Mouse (Mus musculus): ENCODE data around the gene Zcchc24. TPM values are rescaled to one million over a fixed set of nuclear protein-coding genes. Genes with fewer than 3 reads are reported as not detected.
A peak's percentile ranks its signal among the peaks of the same experiment; 100 is the strongest.

The Zcchc24 gene
- total and polyA plus RNA-seq, 2 experiments: 27.3 to 53.0 TPM

DNA sequence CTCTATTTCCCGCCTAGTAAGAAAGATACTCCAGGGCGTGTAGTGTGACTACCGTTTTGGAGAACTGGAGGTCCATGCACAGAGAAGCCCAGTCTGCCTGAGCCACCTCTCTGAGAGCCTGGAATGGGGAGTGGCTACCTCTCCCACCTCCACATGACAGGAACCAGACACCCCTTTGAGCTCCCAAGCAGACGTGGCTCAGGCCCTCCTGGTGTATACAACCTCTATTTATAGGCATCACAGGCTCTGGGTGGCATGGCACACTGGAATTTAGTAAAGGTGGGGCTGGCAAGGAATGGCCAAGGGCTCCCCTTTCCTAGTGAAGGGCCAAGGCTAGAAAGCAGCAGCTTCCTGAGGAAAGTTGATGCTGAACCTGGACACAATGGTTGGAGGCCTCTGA lies 10.9 kb downstream of the Zcchc24 start:
- H3K4me3 ChIP-seq (ENCODE audit: insufficient read depth, low read depth, low read length): no peak overlapping the region
- no peak for DNase-seq (ENCODE audit: extremely low read depth, low read depth, low spot score)
- no peaks in the 10 kb centered on the region for H3K27me3 ChIP-seq (ENCODE audit: control insufficient read depth, insufficient read depth, low read length)
- no peak overlapping the region for H3K9ac ChIP-seq (ENCODE audit: low read depth, low read length)
- peaks cover 35% of the 10 kb centered on the region; the same call in 1 of the 2 replicates for H3K79me2 ChIP-seq (ENCODE audit: control insufficient read depth, insufficient read depth, low read length)
- TF ChIP-seq POLR2A (IDR thresholded peaks at IDR 0.05; ENCODE audit: extremely low read depth, insufficient read depth, low read length) (no peak), CTCF (IDR thresholded peaks at IDR 0.05; ENCODE audit: low read depth, low read length) (no peak)
- peaks cover 26% of the 10 kb centered on the region for H3K36me3 ChIP-seq (ENCODE audit: control insufficient read depth, insufficient read depth, low read length)
- H3K27ac ChIP-seq (replicated peaks; ENCODE audit: insufficient read depth, low read depth, low read length): no peak overlapping the region
- peaks cover 21% of the 10 kb centered on the region for H3K4me1 ChIP-seq (ENCODE audit: control insufficient read depth, insufficient read depth, low read length)
- 72% methylated on average over 4 of the region's 4 CpGs for WGBS

DNA sequence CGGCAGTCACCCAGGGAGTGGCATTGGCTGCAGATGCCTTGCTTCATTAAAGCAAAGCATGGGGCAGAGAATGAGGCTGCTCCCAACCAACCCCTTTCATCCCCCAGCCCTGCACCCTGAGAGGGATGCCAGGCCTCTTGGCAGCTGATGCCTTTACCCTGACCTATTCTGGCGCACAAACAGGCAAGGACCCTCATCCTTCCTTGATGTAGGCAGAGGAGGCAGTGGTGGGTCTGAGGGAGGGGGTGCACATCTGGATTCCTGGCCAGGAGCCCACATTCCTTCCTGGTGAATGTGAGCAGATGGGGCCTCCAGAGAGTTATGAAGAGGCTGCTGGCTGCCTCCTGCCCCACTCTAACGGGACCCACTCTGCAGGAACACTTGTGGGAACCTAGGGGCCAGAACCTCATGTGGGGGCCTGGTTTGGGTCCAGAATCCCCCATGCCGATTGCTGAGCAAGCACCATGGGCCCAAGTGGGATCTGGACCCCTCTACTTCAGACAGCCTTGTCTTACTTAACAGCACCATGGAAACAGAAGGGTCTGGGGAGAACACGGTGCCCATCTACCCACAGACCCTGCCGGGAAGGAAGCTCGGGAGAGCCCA lies 12.4 kb downstream of the Zcchc24 start:
- peaks cover 27% of the 10 kb centered on the region; the same call in 1 of the 2 replicates for H3K79me2 ChIP-seq (ENCODE audit: control insufficient read depth, insufficient read depth, low read length)
- no peak overlapping the region for H3K4me3 ChIP-seq (ENCODE audit: insufficient read depth, low read depth, low read length)
- WGBS: 90% methylated on average over 7 of the region's 7 CpGs
- H3K36me3 ChIP-seq (ENCODE audit: control insufficient read depth, insufficient read depth, low read length): peaks cover 31% of the 10 kb centered on the region
- peaks cover 11% of the 10 kb centered on the region for H3K4me1 ChIP-seq (ENCODE audit: control insufficient read depth, insufficient read depth, low read length)
- no peak overlapping the region for H3K9ac ChIP-seq (ENCODE audit: low read depth, low read length)
- no peak for TF ChIP-seq POLR2A (IDR thresholded peaks at IDR 0.05; ENCODE audit: extremely low read depth, insufficient read depth, low read length)
- TF ChIP-seq CTCF (IDR thresholded peaks at IDR 0.05; ENCODE audit: low read depth, low read length): no peak
- H3K27me3 ChIP-seq (ENCODE audit: control insufficient read depth, insufficient read depth, low read length): no peaks in the 10 kb centered on the region
- DNase-seq (ENCODE audit: extremely low read depth, low read depth, low spot score): no peak
- H3K27ac ChIP-seq (replicated peaks; ENCODE audit: insufficient read depth, low read depth, low read length): no peak overlapping the region

DNA sequence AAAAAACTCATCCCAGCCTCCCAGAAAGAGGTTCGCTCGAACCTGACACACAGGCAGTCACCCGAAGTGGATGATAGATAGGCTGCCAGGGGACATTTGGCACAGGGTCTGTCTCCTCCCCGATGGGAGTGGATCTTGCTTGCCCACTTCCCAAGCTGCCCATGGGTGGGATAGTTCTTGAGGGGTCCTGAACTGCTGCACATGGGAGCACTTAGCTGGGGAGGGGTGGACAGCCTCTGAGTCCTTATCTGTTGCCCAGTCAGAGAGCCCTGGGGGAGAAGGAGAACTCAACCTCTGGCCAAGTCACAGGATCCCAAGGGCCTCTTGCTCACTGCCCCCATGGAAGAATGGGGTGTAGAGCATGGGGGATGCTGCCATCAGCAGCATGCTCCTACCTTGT lies 13.3 kb downstream of the Zcchc24 start:
- H3K27me3 ChIP-seq (ENCODE audit: control insufficient read depth, insufficient read depth, low read length): no peaks in the 10 kb centered on the region
- no peak for DNase-seq (ENCODE audit: extremely low read depth, low read depth, low spot score)
- H3K79me2 ChIP-seq (ENCODE audit: control insufficient read depth, insufficient read depth, low read length): peaks cover 26% of the 10 kb centered on the region; the same call in 1 of the 2 replicates
- peaks cover 36% of the 10 kb centered on the region for H3K36me3 ChIP-seq (ENCODE audit: control insufficient read depth, insufficient read depth, low read length)
- 79% methylated on average over 4 of the region's 4 CpGs for WGBS
- peaks cover 10% of the 10 kb centered on the region for H3K4me1 ChIP-seq (ENCODE audit: control insufficient read depth, insufficient read depth, low read length)
- TF ChIP-seq CTCF (IDR thresholded peaks at IDR 0.05; ENCODE audit: low read depth, low read length) (no peak), POLR2A (IDR thresholded peaks at IDR 0.05; ENCODE audit: extremely low read depth, insufficient read depth, low read length) (no peak)
- no peak overlapping the region for H3K27ac ChIP-seq (replicated peaks; ENCODE audit: insufficient read depth, low read depth, low read length)
- no peak overlapping the region for H3K9ac ChIP-seq (ENCODE audit: low read depth, low read length)
- H3K4me3 ChIP-seq (ENCODE audit: insufficient read depth, low read depth, low read length): no peak overlapping the region

DNA sequence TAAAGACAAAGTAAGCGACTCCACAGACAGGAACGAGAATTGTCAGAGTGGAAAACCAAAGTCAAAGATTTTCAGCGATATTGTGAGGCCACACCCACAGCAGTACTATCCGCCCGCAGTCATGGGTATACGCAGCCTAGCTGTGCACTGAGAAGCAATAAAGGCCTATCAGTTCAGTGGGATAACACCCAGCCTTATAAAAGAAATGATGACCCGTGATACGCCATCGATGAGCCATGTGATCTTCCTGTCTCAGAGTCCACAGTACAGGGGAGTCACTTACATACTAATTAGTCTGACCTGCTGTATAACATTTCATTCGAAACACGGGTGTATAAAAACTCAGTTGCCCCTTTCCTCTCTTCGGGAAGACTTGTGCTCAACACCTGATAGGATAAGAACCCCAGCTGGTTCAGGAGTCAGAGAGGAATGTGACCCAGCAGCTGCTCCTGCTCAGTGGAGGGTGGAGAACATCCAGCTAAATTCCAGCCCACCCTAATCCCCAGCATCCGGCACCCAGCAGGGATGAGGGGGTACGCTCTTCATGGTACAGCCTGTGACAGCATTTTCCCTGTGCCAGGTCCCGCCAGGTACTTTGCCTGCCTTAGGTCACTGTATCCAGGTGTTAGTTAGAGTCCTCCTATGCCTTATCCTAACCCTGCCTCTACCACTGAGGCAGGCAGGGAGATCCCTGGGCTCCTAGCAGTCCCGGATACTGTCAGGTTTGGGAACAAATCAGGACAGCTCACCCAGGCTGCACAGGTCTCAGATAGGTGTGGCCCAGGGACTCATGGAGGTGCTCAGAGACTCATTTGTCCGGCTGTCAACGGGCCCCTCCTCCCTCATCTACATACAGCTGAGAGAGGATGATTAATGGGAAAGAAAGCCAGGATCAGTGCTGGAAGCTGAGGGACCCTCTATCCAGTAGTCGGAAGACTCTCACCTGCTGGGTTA lies 14.0 kb downstream of the Zcchc24 start:
- Histone ChIP-seq H3K4me3 (ENCODE audit: insufficient read depth, low read depth, low read length) (no peak overlapping the region), H3K79me2 (ENCODE audit: control insufficient read depth, insufficient read depth, low read length) (peaks cover 23% of the 10 kb centered on the region; the same call in 1 of the 2 replicates), H3K4me1 (ENCODE audit: control insufficient read depth, insufficient read depth, low read length) (peaks cover 7% of the 10 kb centered on the region), H3K9ac (ENCODE audit: low read depth, low read length) (no peak overlapping the region), H3K27ac (replicated peaks; ENCODE audit: insufficient read depth, low read depth, low read length) (no peak overlapping the region), H3K27me3 (ENCODE audit: control insufficient read depth, insufficient read depth, low read length) (no peaks in the 10 kb centered on the region), H3K36me3 (ENCODE audit: control insufficient read depth, insufficient read depth, low read length) (peaks cover 36% of the 10 kb centered on the region)
- no peak for TF ChIP-seq CTCF (IDR thresholded peaks at IDR 0.05; ENCODE audit: low read depth, low read length)
- TF ChIP-seq POLR2A (IDR thresholded peaks at IDR 0.05; ENCODE audit: extremely low read depth, insufficient read depth, low read length): no peak
- WGBS: 81% methylated on average over 19 of the region's 19 CpGs
- peak; percentile 48 for DNase-seq (ENCODE audit: extremely low read depth, low read depth, low spot score)

DNA sequence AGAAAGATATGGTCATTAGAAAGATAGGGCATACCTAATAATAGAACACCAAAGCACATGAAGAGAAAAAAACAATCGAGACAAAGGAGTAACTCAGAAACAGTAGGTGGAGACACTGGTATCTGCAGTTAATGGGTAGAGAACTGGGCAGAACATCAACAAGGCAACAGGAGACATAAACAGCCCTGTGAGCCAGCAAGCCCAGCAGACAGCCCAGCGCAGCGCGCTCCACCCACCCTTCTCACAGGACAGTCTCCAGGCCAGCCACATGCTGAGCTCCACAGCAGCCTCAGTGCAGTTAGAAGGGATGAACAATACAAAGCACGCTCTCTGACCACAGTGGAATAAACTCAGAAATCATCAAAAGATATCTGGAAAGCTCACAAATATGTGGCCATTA lies 15.8 kb downstream of the Zcchc24 start:
- Histone ChIP-seq H3K9ac (ENCODE audit: low read depth, low read length) (no peak overlapping the region), H3K79me2 (ENCODE audit: control insufficient read depth, insufficient read depth, low read length) (peaks cover 21% of the 10 kb centered on the region; the same call in 1 of the 2 replicates), H3K27ac (replicated peaks; ENCODE audit: insufficient read depth, low read depth, low read length) (no peak overlapping the region), H3K36me3 (ENCODE audit: control insufficient read depth, insufficient read depth, low read length) (peaks cover 36% of the 10 kb centered on the region), H3K4me1 (ENCODE audit: control insufficient read depth, insufficient read depth, low read length) (peaks cover 12% of the 10 kb centered on the region), H3K4me3 (ENCODE audit: insufficient read depth, low read depth, low read length) (no peak overlapping the region), H3K27me3 (ENCODE audit: control insufficient read depth, insufficient read depth, low read length) (no peaks in the 10 kb centered on the region)
- WGBS: 69% methylated on average over 5 of the region's 5 CpGs
- DNase-seq (ENCODE audit: extremely low read depth, low read depth, low spot score): peak; percentile 72
- TF ChIP-seq POLR2A (IDR thresholded peaks at IDR 0.05; ENCODE audit: extremely low read depth, insufficient read depth, low read length) (no peak), CTCF (IDR thresholded peaks at IDR 0.05; ENCODE audit: low read depth, low read length) (no peak)
